Mouse (Mus musculus) c-Kit-positive CD71-negative TER-119-negative erythroid progenitor cells, embryonic 14.5 days (primary cell): ENCODE results near the gene 1110012L19Rik.
"Not testable (repeated sequence)": the region's sequence is repeated elsewhere in the genome, so short reads cannot be mapped to it uniquely, and the experiment has no call there.

ENCODE experiments used
- DNase-seq: peaks from one replicate; pipeline ENCODE4 v3.0.0-alpha.2; 2013; ENCODE audit warnings: low read depth

The 1110012L19Rik gene

DNA sequence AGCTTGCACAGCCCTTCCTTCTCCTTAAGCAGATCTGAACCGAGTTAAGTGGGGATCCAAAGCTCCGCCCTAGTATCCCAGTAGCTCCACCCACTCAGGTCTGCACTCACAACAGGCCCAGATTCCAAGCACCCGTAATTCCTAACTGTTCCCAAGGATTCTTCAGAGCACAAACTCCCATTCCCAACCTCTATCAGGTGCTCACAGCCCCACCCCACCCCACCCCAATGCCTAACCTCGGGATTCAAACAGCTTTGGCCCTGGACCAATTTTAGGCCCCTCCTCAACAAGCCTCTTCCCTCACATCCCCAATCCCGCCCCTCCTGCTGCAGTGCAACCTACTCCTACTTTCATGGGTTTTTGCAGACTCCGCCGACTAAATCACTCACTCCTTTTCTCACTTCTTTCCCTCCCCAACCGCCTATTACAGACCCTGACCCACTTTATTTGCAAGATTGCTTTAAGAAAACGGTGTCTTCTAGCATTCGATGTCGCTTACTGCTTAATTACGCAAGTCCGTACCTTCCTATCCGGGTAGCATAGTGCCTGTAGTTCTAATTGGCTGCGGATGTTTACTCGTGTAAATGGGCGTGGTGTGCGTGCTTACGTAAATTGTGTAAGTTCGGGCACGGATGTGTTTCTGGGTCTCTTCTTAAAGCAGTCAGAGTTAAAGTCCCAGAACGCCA, at the start of gene 1110012L19Rik:
Gene 1110012L19Rik (plus strand): TSS at position 602 of the 686 bp plus-strand sequence.
- DNase-seq: peak; percentile 58

DNA sequence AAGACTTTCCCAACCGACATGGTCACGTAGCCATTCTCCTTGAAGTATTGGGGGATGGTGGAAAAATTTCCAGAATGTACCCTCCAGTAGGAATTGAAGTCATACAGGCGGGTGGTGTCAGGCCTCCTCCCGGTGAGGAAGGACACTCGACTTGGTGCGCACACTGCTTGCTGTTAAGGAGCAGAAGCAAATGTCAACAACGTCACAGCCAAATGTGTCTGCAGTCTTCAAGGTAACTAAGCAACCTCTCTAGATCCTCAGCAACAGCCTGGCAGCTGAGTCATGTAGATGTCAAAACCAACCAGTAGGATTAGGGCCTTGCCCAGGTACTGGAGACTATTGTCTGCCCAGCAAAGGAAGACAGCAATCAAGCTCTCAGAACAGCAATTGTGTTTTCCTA, 22.7 kb upstream of the 1110012L19Rik start:
- no peak for DNase-seq

DNA sequence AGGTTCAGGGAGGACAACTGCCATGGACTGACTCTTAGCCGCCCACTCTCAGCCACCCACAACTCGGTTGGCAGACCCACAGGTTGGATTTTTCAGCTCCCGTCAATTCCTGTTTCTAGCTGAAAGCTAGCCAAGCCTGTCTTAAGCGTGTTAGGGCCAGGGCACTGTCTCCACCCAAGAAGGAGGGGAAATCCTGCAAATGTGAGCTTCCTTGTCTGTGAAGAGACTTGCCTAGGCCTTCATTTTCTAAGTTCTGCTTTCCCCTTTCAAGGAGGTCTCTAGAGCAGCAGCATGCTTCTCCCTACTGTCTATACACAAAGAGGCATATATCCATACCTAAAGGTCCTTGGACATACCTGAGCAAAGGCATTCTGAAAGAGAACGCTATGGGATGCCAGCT, 22.2 kb upstream of the 1110012L19Rik start:
- no peak for DNase-seq

DNA sequence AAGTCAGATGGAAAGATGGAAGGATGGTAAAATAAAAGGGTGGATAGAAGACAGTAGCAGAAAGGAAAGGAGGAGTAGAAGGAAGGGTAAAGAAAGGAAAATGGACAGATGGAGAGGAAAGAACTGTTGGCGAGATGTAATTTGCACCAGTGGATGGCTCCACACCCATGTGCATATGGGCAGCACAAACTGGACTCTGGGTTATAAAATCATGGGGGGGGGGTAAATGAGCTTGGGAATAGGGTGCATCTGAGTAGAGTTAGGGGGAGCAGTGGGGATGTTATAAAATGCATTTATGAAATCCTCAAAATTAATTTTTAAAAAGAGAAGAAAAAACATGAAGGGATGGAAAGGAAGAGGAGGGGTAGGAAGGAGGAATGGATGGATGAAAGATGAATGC, 21.5 kb upstream of the 1110012L19Rik start:
- no peak for DNase-seq

DNA sequence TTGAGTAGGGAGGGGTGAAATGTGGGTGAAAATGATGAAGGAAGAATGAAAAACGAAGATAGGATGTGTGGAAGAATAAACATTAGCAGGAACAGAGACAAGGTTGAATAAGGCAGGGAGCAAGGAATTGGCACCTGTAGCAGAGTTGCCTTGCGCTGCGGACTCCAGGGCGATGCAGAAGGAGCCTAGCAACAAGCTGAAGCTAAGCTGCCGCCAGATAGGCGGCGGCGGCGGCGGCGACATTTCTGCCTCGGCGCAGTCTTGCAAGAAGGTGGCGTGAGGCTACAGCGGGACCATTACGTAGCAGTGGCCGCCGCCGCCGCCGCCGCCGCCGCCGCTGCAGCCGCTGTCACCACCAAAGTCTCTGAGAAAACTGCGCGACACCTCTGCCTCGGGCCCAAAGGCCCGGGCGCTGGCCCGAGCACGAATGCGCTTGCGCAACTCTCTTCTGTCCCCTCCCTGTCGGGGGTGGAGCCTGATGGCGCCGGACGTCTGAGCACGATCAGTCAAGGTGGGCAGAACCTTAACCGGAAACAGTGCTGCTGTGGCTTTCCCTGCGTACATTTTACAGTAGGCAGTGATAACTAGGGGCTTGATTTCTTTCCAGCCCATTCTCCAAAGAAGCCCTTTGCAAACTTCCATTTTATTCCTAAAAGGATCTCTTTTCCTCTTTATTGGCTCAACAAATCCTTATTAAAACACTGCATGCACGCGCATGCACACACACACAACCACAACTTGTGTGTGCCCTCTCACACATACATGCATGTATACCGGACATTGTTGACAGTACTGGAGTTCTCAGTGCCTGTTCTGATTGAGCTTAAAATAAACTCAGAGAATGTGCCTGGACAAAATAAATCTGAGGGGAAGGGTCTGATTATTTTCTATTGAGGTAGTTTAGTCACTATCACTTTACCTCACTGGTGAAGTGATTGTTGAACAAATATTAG, 20.7 kb upstream of the 1110012L19Rik start, which contains the start of gene Ids:
Gene Ids (minus strand): TSS at position 424 of the 953 bp plus-strand sequence.
- peak; percentile 60 for DNase-seq

DNA sequence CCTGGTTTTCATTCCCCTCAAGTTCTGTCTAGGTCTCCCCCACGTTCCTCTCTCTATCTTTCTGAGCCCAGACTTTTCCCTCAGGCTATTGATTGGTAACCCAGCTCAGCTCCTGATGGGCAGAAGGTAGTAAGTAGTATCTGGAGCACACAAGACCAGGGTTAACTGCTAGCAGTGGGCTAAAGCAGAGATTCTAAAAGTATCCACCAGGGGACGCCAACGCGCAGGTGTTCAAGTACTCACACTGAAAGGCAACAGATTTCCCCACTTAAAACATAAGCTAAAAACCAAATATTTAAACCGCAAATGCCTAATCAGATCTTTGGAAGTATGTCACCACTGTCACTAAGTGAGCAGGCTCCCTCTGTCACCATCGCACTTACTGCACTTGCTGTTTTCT, 15.9 kb upstream of the 1110012L19Rik start:
- DNase-seq: not testable (repeated sequence)

DNA sequence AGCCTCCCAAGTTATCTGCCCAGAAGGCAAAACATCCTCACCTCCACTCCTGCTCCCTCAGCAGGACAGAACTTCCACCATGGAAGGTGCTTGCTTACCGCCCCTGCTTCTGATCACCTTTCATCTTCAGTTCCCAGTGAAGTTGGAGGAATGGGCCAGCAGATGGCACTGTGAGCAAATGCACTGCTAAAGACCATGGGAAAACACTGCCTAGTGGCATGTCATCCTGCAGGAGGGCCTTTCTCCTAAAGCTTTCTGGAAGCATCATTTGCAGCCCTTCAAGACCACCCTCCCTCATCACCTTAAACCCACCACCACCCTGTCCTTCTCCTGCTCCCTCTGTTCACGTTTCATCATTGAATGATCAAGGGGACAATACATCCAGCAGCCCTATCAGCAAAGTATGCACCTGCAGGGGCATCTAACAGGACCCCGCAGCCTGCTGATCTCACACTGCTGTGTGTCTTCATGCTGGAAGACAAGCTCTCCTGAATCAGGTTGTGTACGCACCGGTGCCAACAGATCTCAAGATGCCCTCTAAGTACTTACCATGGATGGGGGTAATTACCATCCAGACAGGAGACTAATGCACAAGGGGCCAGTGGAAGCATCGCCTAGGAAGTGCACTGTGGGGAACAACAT, 11.1 kb upstream of the 1110012L19Rik start:
- not testable (repeated sequence) for DNase-seq

DNA sequence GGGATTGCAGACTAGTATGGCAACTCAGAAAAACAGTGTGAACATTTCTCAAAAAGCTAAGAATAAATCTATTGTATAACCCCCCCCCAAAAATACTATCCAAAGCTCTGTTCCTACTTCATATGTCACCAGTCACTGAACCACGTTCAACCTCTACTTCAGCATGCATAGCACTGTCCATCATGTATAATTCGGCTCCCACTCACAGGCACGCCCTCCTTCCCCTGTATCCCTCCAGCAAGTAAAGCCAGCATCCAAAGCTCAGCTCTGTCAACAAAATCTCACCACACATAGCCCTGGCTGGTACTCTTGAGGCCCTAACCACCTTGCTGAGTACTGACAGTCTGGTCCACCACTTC, 781 bp upstream of the 1110012L19Rik start:
- no peak for DNase-seq

DNA sequence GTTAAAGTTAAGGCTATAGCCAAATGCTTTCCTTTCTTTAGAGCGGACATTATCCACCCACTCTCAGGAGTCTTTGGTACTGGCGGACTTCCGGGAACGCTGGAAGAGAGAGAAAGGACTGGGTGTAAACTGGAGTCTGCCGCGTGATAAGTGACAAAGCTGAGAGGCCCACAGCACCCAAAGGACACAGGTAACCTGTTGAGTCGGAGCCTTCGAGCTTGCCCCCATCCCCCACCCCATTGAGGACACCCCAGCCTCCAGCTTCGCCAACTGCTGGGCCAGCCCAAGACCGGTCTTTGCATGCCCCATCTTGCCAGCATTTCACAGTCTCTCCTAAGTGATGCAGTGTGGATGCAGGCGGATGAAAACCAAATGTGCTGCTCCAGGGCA, 280 bp downstream of the 1110012L19Rik start:
- DNase-seq: no peak

DNA sequence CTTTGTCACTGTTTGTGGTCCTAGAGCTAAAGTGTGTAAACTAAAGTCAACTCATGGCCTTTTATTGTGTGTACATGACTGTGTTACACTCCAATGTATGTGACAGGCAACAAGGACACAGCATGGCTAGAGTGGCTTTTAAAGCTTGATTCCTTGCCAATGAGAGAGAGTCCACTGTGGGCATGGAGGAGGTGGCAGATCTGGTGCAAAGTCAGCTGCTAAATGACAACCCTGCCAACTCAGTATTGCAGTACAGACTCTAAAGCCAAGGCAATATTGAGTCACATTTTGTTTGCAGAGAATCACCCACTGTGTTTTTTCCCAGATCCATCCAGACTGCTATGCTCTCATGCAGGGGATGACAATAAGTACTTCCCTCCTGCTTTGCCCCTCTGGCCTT, 7.0 kb downstream of the 1110012L19Rik start:
- not testable (repeated sequence) for DNase-seq

DNA sequence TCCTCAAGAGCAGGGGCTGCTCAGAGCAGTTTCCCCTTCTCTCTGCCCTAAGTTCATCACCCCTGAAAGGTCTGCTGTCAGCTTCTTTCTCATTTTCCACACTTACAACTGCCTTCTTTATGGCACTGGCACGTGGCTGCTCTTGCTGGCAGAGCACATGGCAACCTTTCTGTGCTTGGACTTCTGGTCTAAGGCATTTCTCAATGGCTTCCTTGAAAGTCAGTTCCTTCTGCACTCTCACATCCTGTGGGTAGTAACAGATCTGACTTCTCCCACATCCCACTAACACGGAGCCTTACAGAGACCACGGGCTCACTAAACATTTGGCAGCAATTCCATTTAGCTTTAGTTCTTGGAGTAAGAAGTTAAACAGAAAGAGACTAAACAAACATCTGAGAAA, 39.8 kb downstream of the 1110012L19Rik start:
- DNase-seq: not testable (repeated sequence)
